Mouse (Mus musculus) left cerebral cortex, postnatal 10 days (tissue): ENCODE data around the gene 3110082I17Rik. TPM values are rescaled to one million over a fixed set of nuclear protein-coding genes. Genes with fewer than 3 reads are reported as not detected.
"Not testable (repeated sequence)": the region's sequence is repeated elsewhere in the genome, so short reads cannot be mapped to it uniquely, and the experiment has no call there.

Experiments used
- DNase-seq, 2 experiments: peaks; one replicate each; pipeline ENCODE4 v3.0.0; 2021 to 2022; ENCODE audit warnings: low spot score in 2 of 2, mixed read lengths in 1 of 2; ENCODE audit errors: extremely low spot score in 1 of 2
- intact Hi-C: fragments of 180-260 bp; cut with DNase I; formaldehyde crosslinking; loops from one replicate; pipeline ENCODE4 v1.15.1; 2025
- total RNA-seq, 2 experiments: library from RNA; stranded (reverse); gene quantifications; 2 replicates each; pipeline ENCODE4 v1.2.3; 2021

3110082I17Rik gene
- total RNA-seq, 2 experiments from 2014 or later, result 20.1 to 20.2 TPM

GRCm38 (mm10) chr5:139405953-139406352, 54.4 kb downstream of the 3110082I17Rik start:
- intact Hi-C loops, result no loop called here
- DNase-seq, result no peak

GRCm38 (mm10) chr5:139405478-139405877, 54.8 kb downstream of the 3110082I17Rik start:
- intact Hi-C loops, result no loop called here
- no peak for DNase-seq

GRCm38 (mm10) chr5:139404801-139405401, 55.4 kb downstream of the 3110082I17Rik start, which contains the start of gene C130050O18Rik:
Gene C130050O18Rik, plus strand, starts transcription at chr5:139405280.
- no peak for DNase-seq
- intact Hi-C loops, result no loop called here

- intact Hi-C loops, result no loop called here
- DNase-seq, result no peak
These were observed 56.6 kb downstream of the 3110082I17Rik start for GRCm38 (mm10) chr5:139403692-139404260.

- DNase-seq, result no peak
- intact Hi-C loops, result no loop called here
These were observed 58.2 kb downstream of the 3110082I17Rik start for GRCm38 (mm10) chr5:139402106-139402505.

GRCm38 (mm10) chr5:139399991-139400390, 60.3 kb downstream of the 3110082I17Rik start:
- intact Hi-C loops, result loop anchor here (5.0 kb wide), 1 partner anchor 38 kb away; no protein-coding TSS in a partner anchor
- DNase-seq, result no peak

GRCm38 (mm10) chr5:139398786-139399185, 61.5 kb downstream of the 3110082I17Rik start:
- DNase-seq, result no peak
- intact Hi-C loops, result loop anchor here (5.0 kb wide), 1 partner anchor 36 kb away; no protein-coding TSS in a partner anchor

- peak; percentile 89 to 95 for DNase-seq
These were observed 62.2 kb downstream of the 3110082I17Rik start for GRCm38 (mm10) chr5:139397959-139398753.

GRCm38 (mm10) chr5:139397359-139397916, 62.9 kb downstream of the 3110082I17Rik start:
- intact Hi-C loops, result loop anchor here (5.0 kb wide), 1 partner anchor 35 kb away; no protein-coding TSS in a partner anchor
- no peak for DNase-seq

More at GRCm38 (mm10) chr5:139397959-139398753, 62.2 kb downstream of the 3110082I17Rik start:
- intact Hi-C loops, result loop anchor here (5.0 kb wide), 1 partner anchor 36 kb away; no protein-coding TSS in a partner anchor

- DNase-seq, result no peak
- intact Hi-C loops, result loop anchor here (5.0 kb wide), 1 partner anchor 33 kb away; no protein-coding TSS in a partner anchor
These were observed 64.8 kb downstream of the 3110082I17Rik start for GRCm38 (mm10) chr5:139395528-139395927.

GRCm38 (mm10) chr5:139394399-139394798, 65.9 kb downstream of the 3110082I17Rik start:
- intact Hi-C loops, result no loop called here
- no peak for DNase-seq

- intact Hi-C loops, result no loop called here
- no peak for DNase-seq
These were observed 67.1 kb downstream of the 3110082I17Rik start for GRCm38 (mm10) chr5:139393197-139393588.

- no peak for DNase-seq
- intact Hi-C loops, result no loop called here
These were observed 67.8 kb downstream of the 3110082I17Rik start for GRCm38 (mm10) chr5:139392219-139393196.

- DNase-seq, result peak in 1 of 2 experiments; percentile 80
- intact Hi-C loops, result no loop called here
These were observed 68.9 kb downstream of the 3110082I17Rik start for GRCm38 (mm10) chr5:139391309-139391990.

GRCm38 (mm10) chr5:139390324-139391119, 69.8 kb downstream of the 3110082I17Rik start:
- intact Hi-C loops, DNase-seq: not testable (repeated sequence)

GRCm38 (mm10) chr5:139389676-139390061, 70.7 kb downstream of the 3110082I17Rik start:
- intact Hi-C loops, result no loop called here
- DNase-seq, result peak; percentile 36 to 79
